In the genomic region with DNA sequence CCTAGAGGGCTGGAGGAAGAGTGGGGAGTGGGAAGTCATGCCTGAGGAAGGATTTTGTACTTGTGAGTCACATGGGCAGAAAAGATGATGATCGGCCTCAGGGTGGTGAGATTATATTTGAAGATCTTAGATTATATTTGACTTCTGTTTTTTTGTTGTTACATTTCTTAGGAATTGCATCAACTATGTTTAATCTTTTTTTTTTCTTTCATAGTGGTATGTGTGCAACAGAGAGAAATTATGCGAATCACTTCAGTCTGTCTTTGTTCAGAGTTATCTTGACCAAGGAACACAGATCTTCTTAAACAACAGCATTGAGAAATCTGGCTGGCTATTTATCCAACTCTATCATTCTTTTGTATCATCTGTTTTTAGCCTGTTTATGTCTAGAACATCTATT, we compare ENCODE assay signal across 25 mouse cellular contexts. TPM values are rescaled to one million over a fixed set of nuclear protein-coding genes. Genes with fewer than 3 reads are reported as not detected.
A peak's percentile ranks its signal among the peaks of the same experiment; 100 is the strongest.
DNase-seq lines count a peak whose midpoint lies in the region; ATAC-seq and TF ChIP-seq lines count a peak whose summit lies in the region.
"Had no signal": no experiment of that assay in that cellular context is flagged by ENCODE, and none has a peak within 500 bp of the region (broad histone marks: within the 10 kb centered on the region; RNA-seq: fewer than 3 reads in every experiment).

No protein-coding gene starts in this region.

- no peak overlapping the region for H3K27ac ChIP-seq in intestine, postnatal 0 days (ENCODE audit: low read depth, low read length)
- no peak overlapping the region for H3K27ac ChIP-seq in intestine, embryonic 15.5 days
- H3K27ac ChIP-seq in MEL (ENCODE audit: control insufficient read depth, low read depth, low read length) = peak overlapping the region; percentile 47; the same call in 1 of the 2 replicates
- 0 out of 2 replicates have a peak overlapping the region, but pooled peaks have one; percentile 9 for H3K27ac ChIP-seq in macrophage
- H3K27ac ChIP-seq: embryonic facial prominence, embryonic 10.5 days; embryonic facial prominence, embryonic 12.5 days; forebrain, embryonic 13.5 days; forebrain, embryonic 15.5 days had no signal

- TF ChIP-seq EP300 in MEL (IDR thresholded peaks at IDR 0.05; ENCODE audit: low read depth in 1 of 2, low read length in 2 of 2) = peak in 1 of 2 experiments; percentile 75; a peak in 1 of 4 replicates

- no peak overlapping the region for H3K4me3 ChIP-seq in intestine, postnatal 0 days (ENCODE audit: low read depth, low read length)
- no peak overlapping the region for H3K4me3 ChIP-seq in intestine, embryonic 15.5 days (replicated peaks)
- H3K4me3 ChIP-seq in MEL (ENCODE audit: control insufficient read depth in 1 of 2, insufficient read depth in 1 of 2, low read depth in 2 of 2, low read length in 2 of 2) (no peak overlapping the region), macrophage (ENCODE audit: inconsistent target) (no peak overlapping the region), myocyte (no peak overlapping the region)
- H3K4me3 ChIP-seq: embryonic facial prominence, embryonic 10.5 days; embryonic facial prominence, embryonic 12.5 days; forebrain, embryonic 13.5 days; forebrain, embryonic 15.5 days had no signal

- WGBS in intestine, postnatal 0 days = 85% methylated on average over 2 of the region's 2 CpGs
- 95% methylated on average over 2 of the region's 2 CpGs for WGBS in intestine, embryonic 15.5 days
- 94% methylated on average over 2 of the region's 2 CpGs for WGBS in macrophage (ENCODE audit: missing documents)

- H3K79me2 ChIP-seq in MEL (ENCODE audit: control insufficient read depth, insufficient read depth, low read length, poor library complexity) = peaks cover 34% of the 10 kb centered on the region
- peaks cover 64% of the 10 kb centered on the region for H3K79me2 ChIP-seq in macrophage (ENCODE audit: inconsistent target)
- peaks cover 83% of the 10 kb centered on the region for H3K79me2 ChIP-seq in myocyte (ENCODE audit: control insufficient read depth, insufficient read depth)

- no peak overlapping the region for H3K4me2 ChIP-seq in intestine, postnatal 0 days (replicated peaks; ENCODE audit: low read depth)
- H3K4me2 ChIP-seq in intestine, embryonic 15.5 days (replicated peaks) = no peak overlapping the region
- H3K4me2 ChIP-seq in myocyte (ENCODE audit: low read depth) = no peak overlapping the region
- H3K4me2 ChIP-seq: embryonic facial prominence, embryonic 12.5 days; forebrain, embryonic 13.5 days; forebrain, embryonic 15.5 days had no signal

- no peaks in the 10 kb centered on the region for H3K27me3 ChIP-seq in intestine, postnatal 0 days (replicated peaks; ENCODE audit: control insufficient read depth, insufficient read depth, low read length)
- no peaks in the 10 kb centered on the region for H3K27me3 ChIP-seq in intestine, embryonic 15.5 days (replicated peaks)
- H3K27me3 ChIP-seq in MEL (ENCODE audit: control insufficient read depth in 1 of 2, insufficient read depth in 2 of 2, low read length in 2 of 2) (no peaks in the 10 kb centered on the region), myocyte (ENCODE audit: control insufficient read depth, insufficient read depth, insufficient read length) (no peaks in the 10 kb centered on the region)
- H3K27me3 ChIP-seq: CH12.LX; embryonic facial prominence, embryonic 12.5 days; forebrain, embryonic 13.5 days; forebrain, embryonic 15.5 days had no signal

- H3K4me1 ChIP-seq in intestine, postnatal 0 days (replicated peaks; ENCODE audit: control insufficient read depth, insufficient read depth, low read length) = peaks cover 9% of the 10 kb centered on the region
- peaks cover 7% of the 10 kb centered on the region; the same call in 1 of the 2 replicates for H3K4me1 ChIP-seq in intestine, embryonic 15.5 days (replicated peaks)
- H3K4me1 ChIP-seq in MEL (ENCODE audit: control insufficient read depth in 1 of 2, insufficient read depth in 2 of 2, low read length in 2 of 2) = peaks cover 10 to 15% of the 10 kb centered on the region in 2 experiments
- H3K4me1 ChIP-seq: embryonic facial prominence, embryonic 10.5 days; embryonic facial prominence, embryonic 12.5 days; forebrain, embryonic 15.5 days had no signal

- no peak overlapping the region for H3K9ac ChIP-seq in intestine, postnatal 0 days (ENCODE audit: low read depth, low read length)
- H3K9ac ChIP-seq in intestine, embryonic 15.5 days = no peak overlapping the region
- no peak overlapping the region for H3K9ac ChIP-seq in MEL (ENCODE audit: control insufficient read depth, low read depth, low read length, poor library complexity, severe bottlenecking)
- H3K9ac ChIP-seq: embryonic facial prominence, embryonic 12.5 days; forebrain, embryonic 13.5 days; forebrain, embryonic 15.5 days; forebrain, postnatal 0 days had no signal

- H3K36me3 ChIP-seq in intestine, postnatal 0 days (ENCODE audit: control insufficient read depth, insufficient read depth) = peaks cover 7% of the 10 kb centered on the region
- H3K36me3 ChIP-seq in intestine, embryonic 15.5 days = peaks cover 3% of the 10 kb centered on the region; the same call in 1 of the 2 replicates
- H3K36me3 ChIP-seq in MEL (ENCODE audit: control insufficient read depth in 1 of 2, insufficient read depth in 2 of 2, low read length in 2 of 2) (peaks cover 21 to 22% of the 10 kb centered on the region in 2 experiments), macrophage (ENCODE audit: inconsistent target) (0 out of 2 replicates have a peak, but pooled peaks cover 5% of the 10 kb centered on the region), myocyte (ENCODE audit: control insufficient read depth, insufficient read depth) (peaks cover 16% of the 10 kb centered on the region)

- no peaks in the 10 kb centered on the region for H3K9me3 ChIP-seq in intestine, postnatal 0 days (ENCODE audit: control insufficient read depth)
- no peaks in the 10 kb centered on the region for H3K9me3 ChIP-seq in intestine, embryonic 15.5 days
- H3K9me3 ChIP-seq in MEL (replicated peaks; ENCODE audit: insufficient read depth, low read length) = no peaks in the 10 kb centered on the region
- H3K9me3 ChIP-seq: embryonic facial prominence, embryonic 12.5 days; forebrain, embryonic 15.5 days; G1E had no signal

- TF ChIP-seq RAD21 in MEL (IDR thresholded peaks at IDR 0.05; ENCODE audit: low read depth, low read length) = no peak

- TF ChIP-seq CTCF in intestine, postnatal 0 days (IDR thresholded peaks at IDR 0.05; ENCODE audit: low read depth) = peak; percentile 7; the same call in 1 of the 2 replicates
- no peak for TF ChIP-seq CTCF in MEL (IDR thresholded peaks at IDR 0.05 in 2 of 3, conservative IDR thresholded peaks at IDR 0.05 in 1 of 3; ENCODE audit: control insufficient read depth in 1 of 3, insufficient read depth in 1 of 3, low read depth in 2 of 3, low read length in 3 of 3, poor library complexity in 1 of 3, severe bottlenecking in 1 of 3)

- TF ChIP-seq POLR2A in MEL (IDR thresholded peaks at IDR 0.05; ENCODE audit: control insufficient read depth in 1 of 2, insufficient read depth in 1 of 2, low read depth in 1 of 2, low read length in 2 of 2, poor library complexity in 1 of 2) (no peak), myocyte (IDR thresholded peaks at IDR 0.05; ENCODE audit: insufficient read length, low read depth) (no peak)

- H3ac ChIP-seq in myocyte (ENCODE audit: control insufficient read depth, insufficient read length) = no peak overlapping the region

- ATAC-seq in intestine, postnatal 0 days = no peak
- no peak for ATAC-seq in intestine, embryonic 15.5 days
- no peak for ATAC-seq in activated CD4-positive, CD25-positive, alpha-beta regulatory T cell, adult 4 months
- ATAC-seq: CD4-positive, CD25-positive, alpha-beta regulatory T cell, adult 4 months; forebrain, embryonic 13.5 days; forebrain, embryonic 15.5 days; forebrain, postnatal 0 days had no signal

- peak; percentile 45 for DNase-seq in MEL (ENCODE audit: low read depth, low spot score)
- DNase-seq in lung, postnatal 14 days = no peak
- DNase-seq in urinary bladder, postnatal 14 days (ENCODE audit: low spot score) = no peak
- DNase-seq: adrenal gland, adult 8-10 months; adrenal gland, postnatal 14 days; adrenal gland, postnatal 36 days; B cell, adult 2 months; cerebellum, adult 11-12 months; cerebellum, adult 2 months; cerebellum, adult 9-10 months; cerebellum, postnatal 25 days; forebrain, postnatal 0 days had no signal

RNA-seq across cellular contexts. Expression of a gene that starts 13.4 kb away (rescaled TPM):
- polyA plus RNA-seq in intestine, postnatal 0 days (2015; fragmentation: Nextera tagmentation; extraction: Ambion mirVana) = 85.4 and 89.4 TPM in 2 replicates
- polyA plus RNA-seq in intestine, embryonic 15.5 days (2015; fragmentation: Nextera tagmentation; extraction: Ambion mirVana) = 145 and 158 TPM in 2 replicates
- total RNA-seq in MEL (2012; rRNA removed) = 33.4 and 39.8 TPM in 2 replicates
- polyA plus RNA-seq in MEL (2012; ENCODE audit: insufficient read depth in 1 of 2, insufficient read length in 2 of 2, low read depth in 1 of 2, low replicate concordance in 2 of 2, missing spikeins in 1 of 2) (10 to 100 TPM; 73.3 to 80.4 TPM), macrophage (2018) (35.8 to 44.5 TPM (median 41.0 TPM) in 3 replicates), myocyte (2012; fragmentation: generic; extraction: Trizol) (23.5 TPM)
- 10 to 100 TPM in 24 of 26 experiments, 1 to 10 TPM in 2; 8.0 to 55.7 (median 22.6) TPM for total RNA-seq in macrophage (2018; cell fraction: chromatin; rRNA removed)
- total RNA-seq in macrophage (2018; cell fraction: cytosol; rRNA removed) = 10 to 100 TPM; 38.6 to 58.8 (median 49.2) TPM
- total RNA-seq in macrophage (2018; cell fraction: nucleus; rRNA removed) = 10 to 100 TPM; 16.2 to 42.6 (median 28.0) TPM
- polyA plus RNA-seq in activated CD4-positive, CD25-positive, alpha-beta regulatory T cell, adult 4 months (2017; shearing (Covaris generic)) = 1 to 10 TPM; 8.2 to 8.3 TPM

RNA-seq across cellular contexts. Expression of a gene that starts 26.7 kb away (rescaled TPM):
- 1.3 and 1.8 TPM in 2 replicates for polyA plus RNA-seq in intestine, postnatal 0 days (2015; fragmentation: Nextera tagmentation; extraction: Ambion mirVana)
- 3.0 TPM in 2 replicates for polyA plus RNA-seq in intestine, embryonic 15.5 days (2015; fragmentation: Nextera tagmentation; extraction: Ambion mirVana)
- total RNA-seq in MEL (2012; rRNA removed) = 0.08 and 0.10 TPM in 2 replicates
- polyA plus RNA-seq in MEL (2012; ENCODE audit: insufficient read depth in 1 of 2, insufficient read length in 2 of 2, low read depth in 1 of 2, low replicate concordance in 2 of 2, missing spikeins in 1 of 2) (under 1 TPM in 1 of 2 experiments, not detected in 1; 0.42 TPM), macrophage (2018) (75.4 to 337 TPM (median 171 TPM) in 3 replicates), myocyte (2012; fragmentation: generic; extraction: Trizol) (0.04 TPM)
- 1,000 to 10,000 TPM in 4 of 26 experiments, 100 to 1,000 TPM in 22; 108 to 1,258 (median 429) TPM for total RNA-seq in macrophage (2018; cell fraction: chromatin; rRNA removed)
- total RNA-seq in macrophage (2018; cell fraction: cytosol; rRNA removed) = 100 to 1,000 TPM; 118 to 492 (median 272) TPM
- 1,000 to 10,000 TPM in 3 of 26 experiments, 100 to 1,000 TPM in 23; 125 to 1,186 (median 537) TPM for total RNA-seq in macrophage (2018; cell fraction: nucleus; rRNA removed)
- under 1 TPM; 0.15 to 0.85 TPM for polyA plus RNA-seq in activated CD4-positive, CD25-positive, alpha-beta regulatory T cell, adult 4 months (2017; shearing (Covaris generic))
- total RNA-seq: CH12.LX had no signal

RNA-seq across cellular contexts. Expression of a gene that starts 33.8 kb away (rescaled TPM):
- 0.10 and 0.17 TPM in 2 replicates for polyA plus RNA-seq in intestine, postnatal 0 days (2015; fragmentation: Nextera tagmentation; extraction: Ambion mirVana)
- 0.18 and 0.20 TPM in 2 replicates for polyA plus RNA-seq in intestine, embryonic 15.5 days (2015; fragmentation: Nextera tagmentation; extraction: Ambion mirVana)
- total RNA-seq in MEL (2012; rRNA removed) = 0.13 and 0.23 TPM in 2 replicates
- polyA plus RNA-seq in MEL (2012; ENCODE audit: insufficient read depth in 1 of 2, insufficient read length in 2 of 2, low read depth in 1 of 2, low replicate concordance in 2 of 2, missing spikeins in 1 of 2) = under 1 TPM in 1 of 2 experiments, not detected in 1; 0.04 TPM
- 1 to 10 TPM in 8 of 26 experiments, under 1 TPM in 16, not detected in 2; 0.08 to 3.2 (median 0.76) TPM for total RNA-seq in macrophage (2018; cell fraction: chromatin; rRNA removed)
- total RNA-seq in macrophage (2018; cell fraction: cytosol; rRNA removed) = under 1 TPM in 4 of 26 experiments, not detected in 22; 0.04 to 0.24 (median 0.11) TPM
- total RNA-seq in macrophage (2018; cell fraction: nucleus; rRNA removed) = 1 to 10 TPM in 1 of 26 experiments, under 1 TPM in 19, not detected in 6; 0.11 to 1.4 (median 0.42) TPM
- polyA plus RNA-seq in macrophage (2018) = not detected in 3 replicates
- 0.35 TPM for polyA plus RNA-seq in myocyte (2012; fragmentation: generic; extraction: Trizol)
- polyA plus RNA-seq in activated CD4-positive, CD25-positive, alpha-beta regulatory T cell, adult 4 months (2017; shearing (Covaris generic)) = not detected
- polyA plus RNA-seq: CD4-positive, CD25-positive, alpha-beta regulatory T cell, adult 4 months; forebrain, embryonic 11.5 days; forebrain, embryonic 15.5 days had no signal

Comparison
In these comparisons a context has a peak if more than half of its experiments do, and no peak if none do; other contexts are left out.
1. H3K27ac ChIP-seq: peak in MEL (single experiment) and macrophage (single experiment); none in intestine, postnatal 0 days (single experiment) and intestine, embryonic 15.5 days (single experiment).
2. RNA of a gene that starts 26.7 kb away (polyA plus RNA-seq): 75.4 to 337 TPM in macrophage; 3.0 TPM in intestine, embryonic 15.5 days, 1.3 to 1.8 TPM in intestine, postnatal 0 days, 0.15 to 0.85 TPM in activated CD4-positive, CD25-positive, alpha-beta regulatory T cell, adult 4 months, 0.42 TPM in MEL and 0.04 TPM in myocyte (single experiment); every median in the first group is over 10 times any median in the second.